ENCODE assay signal across 23 mouse cellular contexts in genomic region chr12:112497731-112498130, GRCm38 (mm10). TPM values are rescaled to one million over a fixed set of nuclear protein-coding genes. Genes with fewer than 3 reads are reported as not detected.
DNase-seq lines count a peak whose midpoint lies in the region; TF ChIP-seq lines count a peak whose summit lies in the region.
"Had no signal": no experiment of that assay in that cellular context is flagged by ENCODE, and none has a peak within 500 bp of the region (broad histone marks: within the 10 kb centered on the region; RNA-seq: fewer than 3 reads in every experiment).

No protein-coding gene starts in this region.

- H3K36me3 ChIP-seq in CH12.LX (replicated peaks in 1 of 2; ENCODE audit: control insufficient read depth in 1 of 2, insufficient read depth in 1 of 2, low read length in 1 of 2) = no peaks in the 10 kb centered on the region
- H3K36me3 ChIP-seq: hindbrain, embryonic 10.5 days; limb, embryonic 12.5 days; midbrain, embryonic 10.5 days had no signal

- peaks cover 2% of the 10 kb centered on the region for H3K9me3 ChIP-seq in CH12.LX (replicated peaks; ENCODE audit: low read length)
- H3K9me3 ChIP-seq: forebrain, embryonic 13.5 days; hindbrain, embryonic 10.5 days; limb, embryonic 12.5 days; midbrain, embryonic 10.5 days; neural tube, embryonic 15.5 days had no signal

- no peak overlapping the region for H3K4me3 ChIP-seq in gastrocnemius, adult 2 months
- H3K4me3 ChIP-seq in left cerebral cortex, adult 2 months = no peak overlapping the region
- no peak overlapping the region for H3K4me3 ChIP-seq in CH12.LX (replicated peaks in 1 of 3; ENCODE audit: low read depth in 2 of 3, low read length in 2 of 3, poor library complexity in 1 of 3)
- H3K4me3 ChIP-seq: forebrain, embryonic 13.5 days; hindbrain, embryonic 10.5 days; limb, embryonic 12.5 days; midbrain, embryonic 10.5 days; neural tube, embryonic 15.5 days had no signal

- no peaks in the 10 kb centered on the region for H3K4me1 ChIP-seq in CH12.LX (ENCODE audit: control insufficient read depth in 1 of 2, insufficient read depth in 2 of 2)
- H3K4me1 ChIP-seq: limb, embryonic 12.5 days; neural tube, embryonic 15.5 days had no signal

- H3K27me3 ChIP-seq in CH12.LX (replicated peaks) = peaks cover 92% of the 10 kb centered on the region

- H3K27ac ChIP-seq in gastrocnemius, adult 2 months = no peak overlapping the region
- H3K27ac ChIP-seq in left cerebral cortex, adult 2 months = no peak overlapping the region
- no peak overlapping the region for H3K27ac ChIP-seq in CH12.LX (ENCODE audit: insufficient read depth, low read depth)
- H3K27ac ChIP-seq: forebrain, embryonic 13.5 days; hindbrain, embryonic 10.5 days; kidney, postnatal 0 days; limb, embryonic 12.5 days; neural tube, embryonic 15.5 days had no signal

- TF ChIP-seq POLR2A in CH12.LX (IDR thresholded peaks at IDR 0.05; ENCODE audit: low read depth, low read length) = no peak

- no peak overlapping the region for H3K9ac ChIP-seq in CH12.LX (ENCODE audit: insufficient read depth, low read depth)
- H3K9ac ChIP-seq: forebrain, embryonic 13.5 days; limb, embryonic 12.5 days; neural tube, embryonic 15.5 days had no signal

- TF ChIP-seq EP300 in CH12.LX (IDR thresholded peaks at IDR 0.05; ENCODE audit: low read length) = no peak

- intact Hi-C loops in gastrocnemius, adult 2 months (cut with DNase I) = loop anchor here (2.0 kb wide), 1 partner anchor 45 kb away; no protein-coding TSS in a partner anchor
- intact Hi-C loops in heart, postnatal 14 days (cut with DNase I) = loop anchor here (2.0 to 5.0 kb wide), 2 partner anchors 45 to 115 kb away; no protein-coding TSS in a partner anchor
- intact Hi-C loops in heart, postnatal 36 days (cut with DNase I) = loop anchor here (2.0 kb wide), 1 partner anchor 45 kb away; no protein-coding TSS in a partner anchor
- intact Hi-C loops in left cerebral cortex, adult 2 months (cut with DNase I) = loop anchor here (1.0 to 5.0 kb wide), 2 partner anchors 43 to 125 kb away; partner anchors contain the start of gene Adssl1
- intact Hi-C loops in left cerebral cortex, postnatal 10 days (cut with DNase I) = loop anchor here (5.0 kb wide), 1 partner anchor 45 kb away; no protein-coding TSS in a partner anchor

- DNase-seq in gastrocnemius, adult 2 months = no peak
- DNase-seq in gastrocnemius, adult 18-20 months (ENCODE audit: low spot score) = no peak
- peak; percentile 26 to 27 for DNase-seq in heart, postnatal 14 days
- DNase-seq in heart, postnatal 36 days = no peak
- no peak for DNase-seq in left cerebral cortex, adult 2 months (ENCODE audit: extremely low spot score in 1 of 2, low spot score in 2 of 2)
- no peak for DNase-seq in left cerebral cortex, postnatal 10 days (ENCODE audit: extremely low spot score in 1 of 2, low spot score in 2 of 2)
- DNase-seq in CH12.LX (ENCODE audit: extremely low read depth) = no peak
- DNase-seq: adrenal gland, postnatal 14 days; cerebellum, adult 2 months; cerebellum, postnatal 25 days; kidney, adult 18-20 months; right cerebral cortex, adult 18-20 months; right cerebral cortex, postnatal 4 days; thymus, adult 18-20 months; thymus, postnatal 36 days had no signal

- dilution Hi-C loops in CH12.LX (cut with MboI; ENCODE audit: extremely low pct_ligation_motif_present, extremely low pct_unique_long_range_greater_than_20kb, low sequenced_read_pairs) = no loop called here

- in situ Hi-C loops in CH12.LX (cut with MboI; ENCODE audit: low pct_ligation_motif_present, low pct_unique_long_range_greater_than_20kb, low sequenced_read_pairs) = no loop called here

- peak; percentile 21; the same call in 1 of the 2 replicates for TF ChIP-seq CTCF in gastrocnemius, adult 2 months (IDR thresholded peaks at IDR 0.05)
- peak; percentile 33 for TF ChIP-seq CTCF in left cerebral cortex, adult 2 months (IDR thresholded peaks at IDR 0.05)
- peak in 1 of 2 experiments; percentile 41; a peak in 2 of 4 replicates for TF ChIP-seq CTCF in CH12.LX (conservative IDR thresholded peaks at IDR 0.05 in 1 of 2, IDR thresholded peaks at IDR 0.05 in 1 of 2; ENCODE audit: low read depth in 2 of 2, low read length in 2 of 2)

- TF ChIP-seq RAD21 in CH12.LX (IDR thresholded peaks at IDR 0.05; ENCODE audit: low read depth, low read length) = no peak

- no peak overlapping the region for H3K4me2 ChIP-seq in CH12.LX (ENCODE audit: insufficient read depth, low read depth, poor library complexity, severe bottlenecking)
- H3K4me2 ChIP-seq: forebrain, embryonic 13.5 days; limb, embryonic 12.5 days; neural tube, embryonic 15.5 days had no signal

- no peaks in the 10 kb centered on the region for H3K79me2 ChIP-seq in CH12.LX (replicated peaks; ENCODE audit: control insufficient read depth, extremely low read depth, insufficient read depth, poor library complexity, severe bottlenecking)

TF ChIP-seq in CH12.LX, 34 proteins besides CTCF, POLR2A, EP300 and RAD21:
- TF ChIP-seq SMC3 (IDR thresholded peaks at IDR 0.05; ENCODE audit: low read depth, low read length) (peak; percentile 29), NRF1 (IDR thresholded peaks at IDR 0.05; ENCODE audit: low read depth, low read length) (no peak)

RNA-seq across cellular contexts. Expression of gene A530016L24Rik, which starts 8.5 kb away (rescaled TPM):
- 1 to 10 TPM in 1 of 2 experiments, under 1 TPM in 1; 0.48 to 1.9 TPM for total RNA-seq in gastrocnemius, adult 2 months (2021)
- total RNA-seq in gastrocnemius, adult 18-20 months (2021) = 1 to 10 TPM; 1.9 to 2.7 TPM
- 10 to 100 TPM; 15.7 to 20.7 TPM for total RNA-seq in heart, postnatal 14 days (2021)
- 10 to 100 TPM; 26.0 to 29.9 TPM for total RNA-seq in heart, postnatal 36 days (2021)
- total RNA-seq in left cerebral cortex, adult 2 months (2021) = not detected
- under 1 TPM; 0.53 to 0.62 TPM for total RNA-seq in left cerebral cortex, postnatal 10 days (2021)
- total RNA-seq in CH12.LX (2012; rRNA removed) (not detected in 2 replicates), CH12.LX (2014; rRNA removed) (not detected in 2 replicates)
- not detected in 2 replicates for polyA plus RNA-seq in CH12.LX (2012; ENCODE audit: insufficient read length, low read depth)
- polyA plus RNA-seq: forebrain, embryonic 13.5 days; hindbrain, embryonic 10.5 days; limb, embryonic 12.5 days; midbrain, embryonic 10.5 days had no signal

RNA-seq across cellular contexts. Expression of gene Tmem179, which starts 18.8 kb away (rescaled TPM):
- not detected for total RNA-seq in gastrocnemius, adult 2 months (2021)
- not detected for total RNA-seq in gastrocnemius, adult 18-20 months (2021)
- total RNA-seq in heart, postnatal 14 days (2021) = not detected
- total RNA-seq in heart, postnatal 36 days (2021) = not detected
- 100 to 1,000 TPM; 122 TPM for total RNA-seq in left cerebral cortex, adult 2 months (2021)
- total RNA-seq in left cerebral cortex, postnatal 10 days (2021) = 100 to 1,000 TPM; 142 to 145 TPM
- not detected in 2 replicates for total RNA-seq in CH12.LX (2012; rRNA removed)
- not detected in 2 replicates for total RNA-seq in CH12.LX (2014; rRNA removed)
- polyA plus RNA-seq in CH12.LX (2012; ENCODE audit: insufficient read length, low read depth) = not detected in 2 replicates
- total RNA-seq: gastrocnemius, adult 8-10 months had no signal
- polyA plus RNA-seq: lung, postnatal 0 days had no signal

Comparison
In these comparisons a context has a peak if more than half of its experiments do, and no peak if none do; other contexts are left out.
1. DNase-seq: peak in heart, postnatal 14 days (2 of 2); none in gastrocnemius, adult 2 months (single experiment), gastrocnemius, adult 18-20 months (single experiment), heart, postnatal 36 days (0 of 2), left cerebral cortex, adult 2 months (0 of 2), left cerebral cortex, postnatal 10 days (0 of 2) and CH12.LX (single experiment).
2. RNA of gene A530016L24Rik, which starts 8.5 kb away (total RNA-seq): 26.0 to 29.9 TPM in heart, postnatal 36 days and 15.7 to 20.7 TPM in heart, postnatal 14 days; 1.9 to 2.7 TPM in gastrocnemius, adult 18-20 months, 0.48 to 1.9 TPM in gastrocnemius, adult 2 months, 0.53 to 0.62 TPM in left cerebral cortex, postnatal 10 days, not detected in left cerebral cortex, adult 2 months and not detected in CH12.LX; every median in the first group is over 4 times any median in the second.
3. RNA of gene Tmem179, which starts 18.8 kb away (total RNA-seq): 142 to 145 TPM in left cerebral cortex, postnatal 10 days and 122 TPM in left cerebral cortex, adult 2 months; not detected in heart, postnatal 36 days, not detected in gastrocnemius, adult 18-20 months, not detected in gastrocnemius, adult 2 months, not detected in heart, postnatal 14 days and not detected in CH12.LX; every median in the first group is over 100 times any median in the second.